Mouse (Mus musculus) kidney, adult 2 months (tissue): ENCODE results near the gene Fndc11. TPM values are rescaled to one million over a fixed set of nuclear protein-coding genes. Genes with fewer than 3 reads are reported as not detected.

Experiments used
- DNase-seq: peaks from one replicate; pipeline ENCODE4 v3.0.0; 2021
- H3K27ac ChIP-seq: fragments of 200-500 bp; 2 replicates; pipeline ENCODE4 v1.5.1; 2012; ENCODE audit warnings: low read depth, low read length, control low read depth, inconsistent platforms; ENCODE audit not compliant: insufficient read depth
- H3K27me3 ChIP-seq: fragments of 200-500 bp; replicated peaks from 2 replicates; pipeline ENCODE4 v1.6.1; 2012; ENCODE audit warnings: mild to moderate bottlenecking, moderate library complexity, low read length, inconsistent platforms; ENCODE audit not compliant: control insufficient read depth, insufficient read depth
- H3K36me3 ChIP-seq: fragments of 200-500 bp; 2 replicates; pipeline ENCODE4 v1.6.1; 2012; ENCODE audit warnings: mild to moderate bottlenecking, moderate library complexity, low read length, inconsistent platforms; ENCODE audit not compliant: control insufficient read depth, insufficient read depth
- H3K4me1 ChIP-seq: fragments of 200-500 bp; 2 replicates; pipeline ENCODE4 v1.6.1; 2011; ENCODE audit warnings: low read length; ENCODE audit not compliant: control insufficient read depth, insufficient read depth
- H3K4me3 ChIP-seq: fragments of 200-500 bp; 2 replicates; pipeline ENCODE4 v1.5.1; 2011; ENCODE audit warnings: mild to moderate bottlenecking, low read depth, low read length, control low read depth; ENCODE audit not compliant: insufficient read depth
- CTCF ChIP-seq: fragments of 200-500 bp; conservative IDR thresholded peaks from 2 replicates; pipeline ENCODE4 v1.5.1; 2011; ENCODE audit warnings: low read depth, mild to moderate bottlenecking, control low read depth, low read length, moderate library complexity, mixed read lengths; ENCODE audit not compliant: insufficient read depth, insufficient read length
- POLR2A ChIP-seq: fragments of 200-500 bp; IDR thresholded peaks from one replicate; pipeline ENCODE4 v1.6.1; 2011; ENCODE audit warnings: low read depth, low read length, control low read depth
- WGBS: fragments of 180-500 bp; shearing (Covaris S2); methylation state at CpG from one replicate; pipeline ENCODE4 v1.1.7; 2018; 5-methylcytosine and 5-hydroxymethylcytosine counted together
- polyA plus RNA-seq: library from polyadenylated mRNA; depleted of rRNA; stranded (reverse); fragments of >200 nt; gene quantifications from 2 replicates; pipeline ENCODE4 v1.2.3, GENCODE M21; 2012; rRNA removed

The Fndc11 gene
- 0.72 and 0.77 TPM in 2 replicates for polyA plus RNA-seq

- Histone ChIP-seq H3K4me3 (peak within 1 kb of the TSS; percentile 35), H3K27ac (peak within 1 kb of the TSS; percentile 34), H3K27me3 (no peaks in the 10 kb centered on the region), H3K36me3 (no peaks in the 10 kb centered on the region), H3K4me1 (peaks cover 4% of the 10 kb centered on the region; the same call in 1 of the 2 replicates)
- TF ChIP-seq POLR2A, result no peak
- TF ChIP-seq CTCF, result no peak; the same call in 1 of the 2 replicates
- DNase-seq, result peak; percentile 91
- WGBS, result 3% methylated on average over 25 of the region's 25 CpGs
Measured at GRCm38 (mm10) chr2:181219538-181220216, at the start of gene Fndc11. Gene Fndc11, plus strand, starts transcription at chr2:181220013.

- H3K27ac ChIP-seq, result no peak overlapping the region
- H3K27me3 ChIP-seq, result no peaks in the 10 kb centered on the region
- no peak overlapping the region for H3K4me3 ChIP-seq
- H3K36me3 ChIP-seq, result no peaks in the 10 kb centered on the region
- WGBS, result 89% methylated on average over 3 of the region's 3 CpGs
- H3K4me1 ChIP-seq, result no peaks in the 10 kb centered on the region
- no peak for DNase-seq
- TF ChIP-seq POLR2A (no peak), CTCF (no peak)
Measured at GRCm38 (mm10) chr2:181174646-181175045, 45.2 kb upstream of the Fndc11 start.

GRCm38 (mm10) chr2:181178015-181178414, 41.8 kb upstream of the Fndc11 start:
- H3K4me1 ChIP-seq, result no peaks in the 10 kb centered on the region
- H3K27me3 ChIP-seq, result no peaks in the 10 kb centered on the region
- H3K36me3 ChIP-seq, result no peaks in the 10 kb centered on the region
- H3K27ac ChIP-seq, result no peak overlapping the region
- 75% methylated on average over 3 of the region's 3 CpGs for WGBS
- H3K4me3 ChIP-seq, result no peak overlapping the region
- no peak for DNase-seq
- TF ChIP-seq CTCF, result no peak
- TF ChIP-seq POLR2A, result no peak

GRCm38 (mm10) chr2:181178471-181178870, 41.3 kb upstream of the Fndc11 start:
- Histone ChIP-seq H3K27ac (no peak overlapping the region), H3K27me3 (no peaks in the 10 kb centered on the region)
- no peak for DNase-seq

GRCm38 (mm10) chr2:181180898-181181297, 38.9 kb upstream of the Fndc11 start:
- no peaks in the 10 kb centered on the region for H3K27me3 ChIP-seq
- DNase-seq, result no peak
- no peaks in the 10 kb centered on the region for H3K4me1 ChIP-seq
- WGBS, result 61% methylated on average over 6 of the region's 6 CpGs
- no peaks in the 10 kb centered on the region for H3K36me3 ChIP-seq
- TF ChIP-seq POLR2A (no peak), CTCF (no peak)
- H3K27ac ChIP-seq, result no peak overlapping the region
- no peak overlapping the region for H3K4me3 ChIP-seq

More at GRCm38 (mm10) chr2:181178471-181178870, 41.3 kb upstream of the Fndc11 start:
- TF ChIP-seq CTCF (no peak), POLR2A (no peak)
- H3K4me3 ChIP-seq, result no peak overlapping the region
- H3K36me3 ChIP-seq, result no peaks in the 10 kb centered on the region
- 84% methylated on average over 5 of the region's 5 CpGs for WGBS
- no peaks in the 10 kb centered on the region for H3K4me1 ChIP-seq

- H3K36me3 ChIP-seq, result no peaks in the 10 kb centered on the region
- under 1% methylated on average over 14 of the region's 14 CpGs for WGBS
- H3K4me3 ChIP-seq, result peak overlapping the region; percentile 84
- H3K4me1 ChIP-seq, result peaks cover 5% of the 10 kb centered on the region; the same call in 1 of the 2 replicates
- peak; percentile 93 for DNase-seq
- no peaks in the 10 kb centered on the region for H3K27me3 ChIP-seq
- peak overlapping the region; percentile 96 for H3K27ac ChIP-seq
- TF ChIP-seq CTCF, result peak; percentile 99
- TF ChIP-seq POLR2A, result no peak
Measured at GRCm38 (mm10) chr2:181186635-181187034, 33.2 kb upstream of the Fndc11 start.

- H3K4me3 ChIP-seq, result peak within 1 kb of the TSS; percentile 84
- under 1% methylated on average over 64 of the region's 64 CpGs for WGBS
- DNase-seq, result peak; percentile 98
- no peaks in the 10 kb centered on the region for H3K36me3 ChIP-seq
- TF ChIP-seq CTCF, result 0 out of 2 replicates have a peak, but pooled peaks have one; percentile 17
- TF ChIP-seq POLR2A, result peak; percentile 63
- H3K27me3 ChIP-seq, result no peaks in the 10 kb centered on the region
- peak within 1 kb of the TSS; percentile 96 for H3K27ac ChIP-seq
- peaks cover 5% of the 10 kb centered on the region; the same call in 1 of the 2 replicates for H3K4me1 ChIP-seq
Measured at GRCm38 (mm10) chr2:181187121-181188000, 32.5 kb upstream of the Fndc11 start, which contains the start of gene Ppdpf. Gene Ppdpf, plus strand, starts transcription at chr2:181187247.
